Mouse (Mus musculus): ENCODE measurements around the gene Lefty1. TPM values are rescaled to one million over a fixed set of nuclear protein-coding genes. Genes with fewer than 3 reads are reported as not detected.
"Not testable (repeated sequence)": the region's sequence is repeated elsewhere in the genome, so short reads cannot be mapped to it uniquely, and the experiment has no call there.

The Lefty1 gene
- 10 to 100 TPM in 1 of 2 experiments, 1 to 10 TPM in 1; 8.5 to 15.2 TPM for total RNA-seq (2021)
- long read RNA-seq, transcript Lefty1-202 (2 exons, 583 nt), result major isoform, 8 of 12 reads
- long read RNA-seq, partial matches to known transcripts, result 3 of 12 reads
- long read RNA-seq, other reads (novel, unspliced or antisense), result 1 of 12 reads

- no peak for DNase-seq (ENCODE audit: low spot score in 2 of 2)
These were observed at the start of gene Lefty1 for GRCm38 (mm10) chr1:180934467-180935419. Gene Lefty1, plus strand, starts transcription at chr1:180935022.

GRCm38 (mm10) chr1:180888556-180889042 is 46.2 kb upstream of the Lefty1 start:
- no peak for DNase-seq (ENCODE audit: low spot score in 2 of 2)

- no peak for DNase-seq (ENCODE audit: low spot score in 2 of 2)
These were observed 45.6 kb upstream of the Lefty1 start for GRCm38 (mm10) chr1:180889172-180889571.

GRCm38 (mm10) chr1:180889841-180890240 is 45.0 kb upstream of the Lefty1 start:
- DNase-seq (ENCODE audit: low spot score in 2 of 2), result no peak

- DNase-seq (ENCODE audit: low spot score in 2 of 2), result no peak
These were observed 42.0 kb upstream of the Lefty1 start, which contains the start of gene Lefty2 for GRCm38 (mm10) chr1:180892808-180893207. Gene Lefty2, plus strand, starts transcription at chr1:180893108.

DNA sequence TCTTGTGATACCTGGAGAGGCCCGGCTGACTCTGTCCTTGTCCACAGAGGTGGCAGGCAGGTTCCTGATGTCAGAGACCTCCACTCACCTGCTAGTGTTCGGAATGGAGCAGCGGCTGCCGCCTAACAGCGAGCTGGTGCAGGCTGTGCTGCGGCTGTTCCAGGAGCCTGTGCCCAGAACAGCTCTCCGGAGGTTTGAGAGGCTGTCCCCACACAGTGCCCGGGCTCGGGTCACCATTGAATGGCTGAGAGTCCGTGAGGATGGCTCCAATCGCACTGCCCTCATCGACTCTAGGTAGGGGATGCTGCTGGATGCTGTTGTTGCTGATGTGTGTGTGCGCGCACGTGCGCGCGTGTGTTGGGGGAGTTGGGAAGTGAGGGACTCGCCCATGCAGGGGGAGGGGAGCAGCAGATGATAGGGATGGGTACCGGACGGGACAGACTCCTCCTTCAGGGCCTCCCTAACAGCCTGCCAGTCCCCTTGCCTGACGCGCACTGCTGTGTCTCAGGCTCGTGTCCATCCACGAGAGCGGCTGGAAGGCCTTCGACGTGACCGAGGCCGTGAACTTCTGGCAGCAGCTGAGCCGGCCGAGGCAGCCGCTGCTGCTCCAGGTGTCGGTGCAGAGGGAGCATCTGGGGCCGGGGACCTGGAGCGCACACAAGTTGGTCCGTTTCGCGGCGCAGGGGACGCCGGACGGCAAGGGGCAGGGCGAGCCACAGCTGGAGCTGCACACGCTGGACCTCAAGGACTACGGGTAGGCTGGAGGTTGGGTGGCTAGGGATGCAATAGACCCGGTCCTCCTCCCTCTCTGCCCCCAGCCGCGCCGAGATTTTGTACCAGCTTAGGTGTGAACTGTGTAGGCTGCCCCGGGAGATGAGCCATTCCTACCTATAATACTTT is 40.5 kb upstream of the Lefty1 start:
- not testable (repeated sequence) for DNase-seq (ENCODE audit: low spot score in 2 of 2)

GRCm38 (mm10) chr1:180901107-180901506 is 33.7 kb upstream of the Lefty1 start:
- DNase-seq (ENCODE audit: low spot score in 2 of 2), result peak in 1 of 2 experiments; percentile 42

GRCm38 (mm10) chr1:180902915-180903314 is 31.9 kb upstream of the Lefty1 start:
- no peak for DNase-seq (ENCODE audit: low spot score in 2 of 2)

DNA sequence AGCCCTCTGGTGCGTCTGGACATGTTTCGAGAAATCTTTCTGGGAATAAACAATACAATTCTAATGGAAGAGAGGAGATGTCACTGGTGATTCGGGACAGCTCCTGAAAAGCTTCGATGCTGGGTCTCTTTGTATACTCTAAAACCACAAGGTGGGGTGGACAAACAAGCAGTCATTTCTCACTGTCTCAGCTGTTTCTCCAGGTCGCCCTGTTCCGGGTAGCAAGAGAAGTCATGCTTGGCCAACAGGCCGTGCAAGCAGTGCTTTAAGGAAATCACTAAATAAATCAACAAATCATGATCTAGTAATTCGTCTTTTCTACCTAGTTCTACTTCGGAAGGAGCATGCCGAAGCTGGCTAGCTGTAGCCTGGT is 31.2 kb upstream of the Lefty1 start:
- DNase-seq (ENCODE audit: low spot score in 2 of 2), result no peak

GRCm38 (mm10) chr1:180904039-180904814 is 30.6 kb upstream of the Lefty1 start, which contains the start of gene Pycr2:
Gene Pycr2, plus strand, starts transcription at chr1:180904293.
- peak; percentile 92 to 96 for DNase-seq (ENCODE audit: low spot score in 2 of 2)

DNA sequence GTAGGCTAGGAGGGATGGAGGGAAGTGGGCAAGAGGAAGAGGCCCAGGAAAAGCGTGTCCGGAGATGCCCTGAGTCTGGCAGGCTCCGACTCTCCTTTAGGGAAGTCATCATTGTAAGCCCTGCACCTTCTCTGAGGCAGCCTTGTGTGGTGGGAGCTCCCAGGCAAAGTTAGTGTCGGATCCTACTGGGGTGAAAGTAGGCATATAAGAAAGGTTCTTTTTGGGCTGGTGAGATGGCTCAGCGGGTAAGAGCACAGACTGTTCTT is 30.1 kb upstream of the Lefty1 start:
- no peak for DNase-seq (ENCODE audit: low spot score in 2 of 2)

DNA sequence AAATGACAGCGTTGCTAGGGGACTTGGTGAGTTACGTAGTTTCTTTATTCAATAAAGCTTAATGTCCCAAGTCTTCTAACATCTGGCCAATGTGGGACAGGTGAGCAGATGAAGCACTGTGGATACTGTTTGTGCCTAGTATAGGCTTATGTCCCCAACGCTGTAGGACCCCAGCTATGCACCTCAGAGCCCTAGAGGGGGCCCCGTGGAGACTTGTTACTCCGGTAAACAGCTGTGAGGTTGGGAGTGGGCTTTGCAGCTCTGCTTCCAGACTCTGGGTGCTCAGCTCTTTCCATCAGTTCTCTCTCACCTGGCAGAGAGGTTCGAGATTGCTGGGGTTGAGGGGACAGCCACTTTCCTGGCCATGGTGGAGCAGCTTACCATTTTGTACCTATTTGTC is 29.5 kb upstream of the Lefty1 start:
- DNase-seq (ENCODE audit: low spot score in 2 of 2), result no peak

- DNase-seq (ENCODE audit: low spot score in 2 of 2), result no peak
These were observed 28.9 kb upstream of the Lefty1 start for GRCm38 (mm10) chr1:180905876-180906275.

- no peak for DNase-seq (ENCODE audit: low spot score in 2 of 2)
These were observed 28.2 kb upstream of the Lefty1 start for GRCm38 (mm10) chr1:180906461-180907147.

GRCm38 (mm10) chr1:180911138-180911537 is 23.7 kb upstream of the Lefty1 start:
- DNase-seq (ENCODE audit: low spot score in 2 of 2), result no peak

DNA sequence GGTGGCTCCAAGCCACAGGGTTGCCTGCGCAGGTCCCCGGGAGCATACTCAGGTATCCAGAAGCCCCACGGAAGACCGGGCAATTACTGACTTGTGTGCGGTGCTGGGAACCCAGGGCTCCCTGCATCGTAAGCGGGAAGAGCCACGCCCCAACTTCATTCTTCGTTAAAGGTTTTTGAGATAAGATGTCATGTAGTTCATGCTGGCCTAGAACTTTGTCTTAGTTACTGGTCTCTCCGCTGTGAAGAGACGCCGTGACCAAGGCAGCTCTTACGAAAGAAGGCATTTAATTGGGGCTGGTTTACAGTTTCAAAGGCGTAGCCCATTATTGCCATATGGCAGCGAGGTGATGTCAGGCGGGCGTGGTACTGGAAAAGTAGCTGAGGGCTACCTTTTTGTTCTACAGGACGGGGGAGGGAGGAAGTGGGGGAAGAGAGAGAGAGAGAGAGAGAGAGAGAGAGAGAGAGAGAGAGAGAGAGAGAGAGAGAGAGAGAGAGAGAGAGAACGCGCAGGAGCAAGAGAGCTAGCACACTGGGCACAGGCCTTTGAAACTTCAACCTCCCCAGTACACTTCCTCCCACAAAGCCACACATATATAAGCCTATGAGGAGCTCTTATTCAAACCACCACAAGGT is 23.1 kb upstream of the Lefty1 start:
- DNase-seq (ENCODE audit: low spot score in 2 of 2), result no peak

GRCm38 (mm10) chr1:180912792-180913191 is 22.0 kb upstream of the Lefty1 start:
- DNase-seq (ENCODE audit: low spot score in 2 of 2), result no peak

GRCm38 (mm10) chr1:180913797-180914196 is 21.0 kb upstream of the Lefty1 start:
- no peak for DNase-seq (ENCODE audit: low spot score in 2 of 2)

DNA sequence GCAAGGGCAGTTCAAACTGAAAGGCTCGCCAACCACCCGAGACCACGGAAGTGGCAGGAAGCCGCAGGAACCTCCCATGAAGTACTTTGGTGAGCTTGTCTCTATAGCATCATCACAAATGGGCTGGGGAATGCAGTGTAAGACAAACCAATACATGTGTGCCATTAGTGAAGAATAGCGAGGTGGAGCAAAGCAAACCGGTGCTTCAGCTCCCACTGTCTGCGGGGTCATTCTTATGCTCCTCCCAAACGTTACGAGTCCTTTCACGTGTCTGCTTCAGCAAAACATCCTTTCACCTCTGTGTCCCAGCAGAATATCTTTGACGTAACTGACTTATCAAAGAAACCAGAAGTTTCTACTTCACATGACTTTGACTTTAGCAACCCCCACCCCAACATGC is 18.4 kb upstream of the Lefty1 start:
- no peak for DNase-seq (ENCODE audit: low spot score in 2 of 2)

GRCm38 (mm10) chr1:180917053-180917452 is 17.8 kb upstream of the Lefty1 start:
- no peak for DNase-seq (ENCODE audit: low spot score in 2 of 2)
